Mouse (Mus musculus) adrenal gland, postnatal 14 days (tissue): ENCODE data around the gene Tpd52l1. TPM values are rescaled to one million over a fixed set of nuclear protein-coding genes. Genes with fewer than 3 reads are reported as not detected.
"Not testable (repeated sequence)": the region's sequence is repeated elsewhere in the genome, so short reads cannot be mapped to it uniquely, and the experiment has no call there.

ENCODE experiments used
- DNase-seq: peaks from one replicate; pipeline ENCODE4 v3.0.0; 2021; ENCODE audit warnings: mixed read lengths
- long read RNA-seq, 2 experiments: library from polyadenylated mRNA; stranded (forward); transcript quantifications; one replicate each; pipeline ENCODE4 v2.0.0; 2021
- total RNA-seq: library from RNA; stranded (reverse); gene quantifications from 2 replicates; pipeline ENCODE4 v1.2.3, GENCODE M21; 2021

The Tpd52l1 gene
- 27.2 and 29.6 TPM in 2 replicates for total RNA-seq
- long read RNA-seq, experiment 1, transcript Tpd52l1-204 (5 exons, 1,103 nt): major isoform, 31 of 39 reads
- long read RNA-seq, experiment 1, partial matches to known transcripts: 0 of 39 reads
- long read RNA-seq, experiment 1, other reads (novel, unspliced or antisense): 2 of 39 reads
- long read RNA-seq, experiment 2, transcript Tpd52l1-204 (5 exons, 1,103 nt): major isoform, 22 of 25 reads
- long read RNA-seq, experiment 2, partial matches to known transcripts: 2 of 25 reads
- long read RNA-seq, experiment 2, other reads (novel, unspliced or antisense): 1 of 25 reads

- peak; percentile 96 for DNase-seq
These were observed at the start of gene Tpd52l1 for GRCm38 (mm10) chr10:31445291-31446124. Tpd52l1 (minus strand) TSS chr10:31445958.

- DNase-seq: no peak
These were observed 48.5 kb upstream of the Tpd52l1 start for GRCm38 (mm10) chr10:31494296-31494695.

- DNase-seq: no peak
These were observed 21.5 kb upstream of the Tpd52l1 start for GRCm38 (mm10) chr10:31467043-31467898.

- DNase-seq: peak; percentile 11
These were observed 20.2 kb upstream of the Tpd52l1 start for GRCm38 (mm10) chr10:31465840-31466541.

GRCm38 (mm10) chr10:31465424-31465823, 19.7 kb upstream of the Tpd52l1 start:
- DNase-seq: no peak

- DNase-seq: no peak
These were observed 17.3 kb upstream of the Tpd52l1 start for GRCm38 (mm10) chr10:31463044-31463443.

- DNase-seq: no peak
These were observed 11.0 kb upstream of the Tpd52l1 start for GRCm38 (mm10) chr10:31456806-31457205.

GRCm38 (mm10) chr10:31447083-31447482, 1.3 kb upstream of the Tpd52l1 start:
- no peak for DNase-seq

GRCm38 (mm10) chr10:31444206-31444605, 1.6 kb downstream of the Tpd52l1 start:
- peak; percentile 7 for DNase-seq

GRCm38 (mm10) chr10:31441491-31441890, 4.3 kb downstream of the Tpd52l1 start:
- DNase-seq: no peak

- no peak for DNase-seq
These were observed 9.7 kb downstream of the Tpd52l1 start for GRCm38 (mm10) chr10:31436047-31436446.

GRCm38 (mm10) chr10:31417956-31418355, 27.8 kb downstream of the Tpd52l1 start:
- no peak for DNase-seq

- no peak for DNase-seq
These were observed 52.8 kb downstream of the Tpd52l1 start for GRCm38 (mm10) chr10:31392990-31393389.

GRCm38 (mm10) chr10:31390777-31391395, 54.9 kb downstream of the Tpd52l1 start:
- peak; percentile 41 for DNase-seq

- DNase-seq: not testable (repeated sequence)
These were observed 57.2 kb downstream of the Tpd52l1 start for GRCm38 (mm10) chr10:31388566-31388965.

GRCm38 (mm10) chr10:31370200-31370599, 75.6 kb downstream of the Tpd52l1 start:
- peak; percentile 22 for DNase-seq

GRCm38 (mm10) chr10:31359749-31360148, 86.0 kb downstream of the Tpd52l1 start:
- DNase-seq: no peak

- no peak for DNase-seq
These were observed 90.8 kb downstream of the Tpd52l1 start for GRCm38 (mm10) chr10:31354886-31355461.

GRCm38 (mm10) chr10:31354141-31354540, 91.6 kb downstream of the Tpd52l1 start:
- peak; percentile 42 for DNase-seq

- DNase-seq: no peak
These were observed 92.8 kb downstream of the Tpd52l1 start for GRCm38 (mm10) chr10:31352845-31353427.
